Mouse (Mus musculus): ENCODE measurements around the gene Azi2. TPM values are rescaled to one million over a fixed set of nuclear protein-coding genes. Genes with fewer than 3 reads are reported as not detected.

Gene Azi2
- total RNA-seq, 2 experiments from 2014 or later: 82.5 to 88.3 TPM

DNA sequence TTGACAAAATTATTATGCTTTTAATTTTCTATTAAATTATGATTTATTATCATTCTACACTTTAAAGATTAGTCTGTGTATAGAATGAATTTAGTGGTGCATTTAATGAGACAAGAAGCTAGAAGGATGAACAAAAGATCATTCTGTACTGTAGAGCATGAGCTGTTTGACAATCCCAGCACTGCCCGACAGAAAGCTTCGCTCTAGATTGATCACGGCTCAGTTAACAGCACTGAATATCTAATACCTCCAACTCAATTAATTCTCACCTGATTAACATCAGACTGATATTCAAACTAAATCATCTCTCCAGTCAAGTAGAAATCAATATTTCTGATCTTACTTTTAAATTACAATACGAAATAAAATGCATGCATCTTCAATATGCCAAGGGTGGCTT, 43.5 kb downstream of the Azi2 start:
- DNase-seq: no peak

DNA sequence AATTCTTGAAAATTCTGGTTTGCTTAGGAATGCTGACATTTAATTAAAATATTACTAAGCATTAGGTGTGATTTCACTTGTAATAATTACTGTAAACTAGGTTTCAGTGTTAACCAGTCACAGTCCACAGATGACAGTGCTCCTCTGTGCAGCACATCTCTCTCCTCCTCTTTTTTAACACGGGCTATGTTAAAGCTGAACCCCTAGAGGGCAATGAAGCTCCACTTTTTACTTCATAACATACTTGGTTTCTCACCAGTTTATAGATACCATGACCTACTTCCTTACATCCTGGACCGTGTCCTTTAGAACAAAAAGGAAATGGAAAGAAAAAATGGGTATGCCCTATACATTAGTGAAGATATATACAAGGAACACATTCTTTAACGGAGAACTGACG, 59.1 kb downstream of the Azi2 start:
- DNase-seq: no peak

- no peak for DNase-seq
Observed at GRCm38 (mm10) chr9:118100484-118100883, 60.2 kb downstream of the Azi2 start.

DNA sequence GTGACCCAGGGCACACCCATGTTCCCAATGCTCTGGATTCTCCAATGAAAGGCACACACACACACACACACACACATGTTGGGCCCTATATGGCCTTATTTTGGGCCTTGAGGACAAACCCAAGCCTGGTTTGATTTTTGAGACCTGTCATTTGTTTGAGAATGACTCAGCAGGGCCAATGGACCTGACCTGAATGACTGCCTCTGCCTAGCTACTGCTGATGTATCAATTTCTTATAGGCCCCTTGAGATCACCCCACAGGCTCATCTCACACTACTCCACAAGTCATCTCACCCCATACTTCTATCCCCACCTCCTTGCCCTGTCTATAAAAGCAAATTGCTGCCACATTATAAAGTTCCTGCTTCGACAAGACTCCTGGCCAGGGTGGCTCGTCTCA, 61.5 kb downstream of the Azi2 start:
- DNase-seq: no peak

- DNase-seq: no peak
Observed at GRCm38 (mm10) chr9:118108527-118109011, 68.3 kb downstream of the Azi2 start.

- DNase-seq: no peak
Observed at GRCm38 (mm10) chr9:118109697-118110359, 69.5 kb downstream of the Azi2 start.

- DNase-seq: no peak
Observed at GRCm38 (mm10) chr9:118110360-118110710, 70.0 kb downstream of the Azi2 start.

Small RNAs within 50 kb of the gene (microRNA-seq; reads per million reads assigned to microRNA genes)
- 0 reads per million in 2 experiments for gene Gm22008

Other genes with a start within 250 kb of the Azi2 start
- gene Cmc1, start 109.7 kb downstream of the Azi2 start, total RNA-seq (2021): 10 to 100 TPM; 12.0 to 13.0 TPM

Data from layer of hippocampus, postnatal 36 days (tissue).